Mouse (Mus musculus) retina, embryonic 14.5 days (tissue): ENCODE results near the gene Kmt5b.
A peak's percentile ranks its signal among the peaks of the same experiment; 100 is the strongest.

Experiments used
- DNase-seq: peaks from one replicate; pipeline ENCODE4 v3.0.0-alpha.2; 2015; ENCODE audit warnings: low spot score

The Kmt5b gene

DNA sequence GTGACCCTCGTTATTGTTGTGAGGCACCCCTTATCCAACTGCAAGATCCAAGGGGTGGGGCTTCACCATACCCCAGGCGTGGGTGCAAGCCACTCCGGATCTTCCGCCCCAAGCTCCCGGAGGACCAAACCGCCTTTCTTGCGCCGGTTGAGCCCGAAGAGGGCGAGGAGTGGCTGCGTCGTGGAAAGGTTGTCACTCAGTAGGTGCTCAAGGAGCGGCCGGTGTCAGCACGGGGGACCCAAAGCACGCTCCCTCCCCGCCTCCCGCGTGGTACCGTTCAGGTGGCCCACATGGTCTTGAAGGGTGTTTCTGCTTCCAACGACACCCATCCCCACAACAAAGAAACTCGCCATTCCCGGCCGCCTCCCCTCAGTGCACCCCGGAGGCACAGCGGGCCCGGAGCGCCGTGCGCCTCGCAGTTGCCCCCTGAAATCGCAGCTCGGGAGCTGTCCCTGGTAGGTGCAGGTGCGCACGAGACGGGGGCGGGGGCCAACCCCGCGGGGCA, at the start of gene Kmt5b:
Gene Kmt5b (plus strand): TSS at position 146 of the 505 bp plus-strand sequence.
- DNase-seq = peak; percentile 68

DNA sequence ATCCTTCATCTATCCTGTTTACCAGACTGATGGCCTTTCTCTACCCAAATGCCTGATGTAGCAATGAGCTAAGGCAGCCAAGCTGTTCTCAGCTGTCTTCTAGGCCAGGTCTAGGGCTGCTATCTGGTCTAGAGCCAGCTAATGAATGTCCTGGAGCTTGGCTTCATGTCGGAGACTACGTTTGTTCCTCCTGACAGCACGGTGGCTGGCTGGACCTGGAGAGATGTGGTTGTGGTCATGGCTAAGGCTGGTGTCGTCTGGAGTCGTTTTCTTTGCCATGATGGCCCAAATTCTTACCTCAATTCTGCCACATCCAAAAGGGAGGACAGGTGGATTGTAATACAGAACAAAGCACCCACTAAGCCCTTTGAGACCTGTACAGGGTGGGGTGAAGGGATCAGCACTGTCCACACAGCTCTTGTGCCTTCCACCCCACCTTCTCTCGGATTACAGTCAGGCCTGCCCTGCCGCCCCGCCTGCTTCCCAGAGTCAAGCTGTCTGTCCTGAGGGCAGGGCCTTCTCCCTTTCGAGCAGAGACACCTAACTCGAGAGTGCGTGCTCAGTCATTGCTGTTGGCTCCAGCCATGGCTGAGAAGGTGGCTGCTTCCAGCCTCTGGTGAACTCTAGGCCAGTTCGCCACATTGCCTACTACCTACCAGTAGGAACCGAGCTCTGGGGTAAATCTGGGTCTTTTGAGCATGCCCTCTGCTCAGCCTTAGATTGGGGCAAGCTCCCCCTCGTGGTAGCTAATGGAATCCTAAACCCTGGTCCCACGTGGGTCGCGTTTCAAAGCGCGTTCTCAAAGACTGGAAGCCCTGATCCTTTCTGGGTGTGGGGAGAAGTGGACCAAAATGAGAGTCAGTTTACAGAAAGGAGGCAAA, 48.5 kb upstream of the Kmt5b start:
- DNase-seq = peak; percentile 84

- DNase-seq = peak; percentile 78
These were observed 47.8 kb upstream of the Kmt5b start for GRCm38 (mm10) chr19:3719362-3719891.

- DNase-seq = no peak
These were observed 44.1 kb upstream of the Kmt5b start for GRCm38 (mm10) chr19:3723170-3723569.

DNA sequence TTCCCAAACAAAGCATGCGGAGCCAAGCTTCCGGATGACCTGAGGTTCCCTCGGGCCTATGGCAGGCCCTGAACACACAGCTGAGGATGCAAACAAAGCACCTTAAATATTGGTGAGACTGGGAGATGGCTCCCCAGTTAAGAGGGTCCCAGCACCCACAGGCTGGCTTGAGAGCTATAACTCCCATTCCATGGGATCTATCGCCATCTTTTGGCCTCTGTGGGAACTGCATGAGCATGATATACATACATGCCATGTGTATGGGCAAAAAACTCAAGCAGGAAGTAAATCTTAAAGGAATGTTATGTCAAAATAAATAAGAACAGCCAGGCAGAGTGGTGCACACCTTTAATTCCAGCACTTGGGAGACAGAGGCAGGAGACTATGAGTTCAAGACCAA, 43.3 kb upstream of the Kmt5b start:
- peak; percentile 65 for DNase-seq

DNA sequence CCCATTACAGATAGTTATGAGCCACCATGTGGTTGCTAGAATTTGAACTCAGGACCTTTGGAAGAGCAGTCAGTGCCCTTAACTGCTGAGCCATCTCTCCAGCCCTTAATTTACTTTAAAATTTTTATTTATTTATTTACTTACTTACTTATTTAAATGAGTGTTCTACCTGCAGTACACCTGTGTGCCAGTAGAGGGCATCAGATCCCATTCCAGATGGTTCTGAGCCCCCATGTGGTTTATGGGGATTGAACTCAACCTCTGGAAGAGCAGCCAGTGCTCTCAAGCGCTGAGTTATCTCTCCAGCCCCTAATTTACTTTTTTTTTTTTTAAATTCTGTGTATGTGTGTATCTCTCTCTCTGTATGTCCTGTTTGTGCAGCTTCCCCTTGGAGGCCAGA, 42.4 kb upstream of the Kmt5b start:
- peak; percentile 88 for DNase-seq

DNA sequence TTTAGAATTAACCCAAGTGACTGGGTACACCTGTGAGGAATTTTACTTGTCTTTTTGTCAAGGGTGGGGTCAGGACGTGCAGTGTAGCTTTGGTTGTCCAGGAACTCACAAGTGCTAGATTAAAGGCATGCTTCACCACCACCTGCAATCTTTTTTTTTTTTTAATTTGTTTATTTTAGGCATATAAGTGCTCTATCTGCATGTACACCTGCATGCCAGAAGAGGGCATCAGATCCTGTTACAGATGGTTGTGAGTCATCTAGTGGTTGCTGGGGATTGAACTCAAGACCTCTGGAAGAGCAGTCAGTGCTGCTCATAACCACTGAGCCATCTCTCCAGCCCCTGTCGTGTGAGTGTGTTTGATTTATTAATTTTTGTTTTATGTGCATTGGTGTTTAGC, 38.3 kb upstream of the Kmt5b start:
- DNase-seq = no peak

- no peak for DNase-seq
These were observed 36.2 kb upstream of the Kmt5b start for GRCm38 (mm10) chr19:3730781-3731646.

GRCm38 (mm10) chr19:3736001-3736400, 31.2 kb upstream of the Kmt5b start:
- DNase-seq = no peak

DNA sequence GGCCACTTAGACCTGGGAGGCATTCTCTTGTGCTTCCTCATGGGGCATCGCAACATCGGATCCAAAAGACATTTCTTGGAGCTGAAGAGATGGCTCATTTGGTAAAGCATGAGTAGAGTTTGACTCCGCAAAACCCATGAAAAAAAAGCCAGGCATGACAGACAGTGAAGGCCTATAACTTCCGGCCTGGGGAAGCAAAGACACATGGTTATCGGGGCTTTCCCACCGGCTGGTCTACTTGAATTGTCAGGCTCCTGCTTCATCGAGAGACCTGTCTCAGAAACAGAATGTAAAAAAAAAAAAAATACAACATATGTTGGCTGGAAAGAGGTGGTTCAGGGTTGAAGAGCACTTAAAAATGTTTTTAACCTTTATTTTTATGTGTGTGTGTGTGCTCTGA, 27.6 kb upstream of the Kmt5b start:
- DNase-seq = no peak

DNA sequence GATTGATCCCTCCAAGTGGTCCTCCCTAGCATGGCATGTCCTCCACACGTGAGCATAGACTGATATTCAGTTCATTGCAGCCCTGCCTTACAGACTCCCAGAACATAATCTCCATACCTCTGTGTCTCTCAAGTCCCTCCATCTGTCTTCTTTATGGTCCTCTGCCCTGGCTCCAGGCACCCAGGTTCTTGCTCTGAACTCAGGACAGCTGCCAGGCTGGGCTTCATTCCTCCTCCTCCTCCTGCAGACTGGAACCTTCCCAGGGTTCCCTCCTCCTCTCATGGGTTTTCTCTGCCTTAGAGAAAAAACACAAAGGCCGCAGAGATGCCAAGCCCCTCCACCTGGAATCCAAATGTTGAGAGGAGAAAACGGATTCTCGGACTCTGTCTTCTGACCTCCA, 24.5 kb upstream of the Kmt5b start:
- DNase-seq = no peak

DNA sequence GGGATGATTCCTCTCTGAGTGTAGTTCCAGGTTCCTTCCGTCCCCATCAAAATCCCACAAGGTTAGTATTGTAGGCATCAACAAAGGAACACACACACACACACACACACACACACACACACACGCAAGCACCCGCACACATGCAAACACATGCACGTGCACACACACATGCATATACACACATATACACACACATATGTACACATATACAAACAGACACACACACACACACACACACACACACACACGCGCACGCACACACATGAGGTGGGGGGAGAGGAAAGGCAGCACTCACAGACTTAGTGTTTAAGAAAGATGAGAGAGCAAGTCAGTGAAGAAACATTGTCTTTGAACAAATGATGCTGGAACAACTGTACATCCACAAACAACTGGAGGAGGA, 23.9 kb upstream of the Kmt5b start:
- peak; percentile 31 for DNase-seq

GRCm38 (mm10) chr19:3743851-3744512, 23.2 kb upstream of the Kmt5b start:
- DNase-seq = peak; percentile 79

- DNase-seq = no peak
These were observed 14.5 kb upstream of the Kmt5b start for GRCm38 (mm10) chr19:3752621-3753239.

DNA sequence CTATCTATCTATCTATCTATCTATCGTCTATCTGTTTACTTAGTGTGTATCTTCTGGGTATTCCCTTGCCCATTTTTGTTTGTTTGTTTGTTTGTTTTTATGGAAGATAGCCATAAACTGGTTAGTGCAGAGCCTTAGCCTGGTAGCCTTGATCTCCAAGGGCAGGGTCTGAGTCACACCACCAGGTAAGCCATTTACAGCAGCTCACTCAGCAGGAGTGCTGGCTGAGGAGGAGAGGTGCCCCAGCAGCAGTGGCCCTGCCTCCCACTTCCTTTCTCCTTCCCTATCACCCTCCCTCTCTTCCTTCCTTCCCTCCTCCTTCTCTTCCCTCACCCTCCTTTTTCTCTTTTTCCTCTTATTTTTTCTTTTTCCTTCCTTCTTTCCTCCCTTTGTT, 14.0 kb upstream of the Kmt5b start:
- DNase-seq = no peak

- DNase-seq = no peak
These were observed 13.5 kb upstream of the Kmt5b start for GRCm38 (mm10) chr19:3753738-3754137.

DNA sequence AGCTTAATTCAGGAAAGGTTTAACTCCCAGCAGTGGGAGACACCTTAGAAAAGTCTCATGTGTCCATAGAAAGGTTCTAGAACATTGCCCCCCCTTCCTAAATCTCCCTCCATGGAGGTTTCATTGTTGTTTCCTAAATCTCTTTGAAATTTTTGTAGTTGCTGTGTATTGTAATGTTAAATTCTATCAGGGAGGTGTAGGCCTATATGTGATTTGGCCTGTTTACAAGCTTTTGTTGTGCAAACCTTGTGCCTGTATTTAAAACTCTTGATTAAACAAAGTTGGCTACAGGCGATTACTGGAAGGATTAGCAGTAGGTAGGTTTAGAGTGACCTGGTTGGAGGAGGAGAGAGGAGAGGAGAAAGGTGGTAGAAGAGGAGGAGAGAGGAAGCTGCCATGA, 9.4 kb upstream of the Kmt5b start:
- no peak for DNase-seq

- DNase-seq = no peak
These were observed 1.9 kb upstream of the Kmt5b start for GRCm38 (mm10) chr19:3765221-3765820.

- no peak for DNase-seq
These were observed 843 bp upstream of the Kmt5b start for GRCm38 (mm10) chr19:3766378-3766777.

GRCm38 (mm10) chr19:3767781-3768696, 818 bp downstream of the Kmt5b start:
- DNase-seq = peak; percentile 94
